Mouse (Mus musculus): ENCODE results near the gene Hes6. TPM values are rescaled to one million over a fixed set of nuclear protein-coding genes. Genes with fewer than 3 reads are reported as not detected.
A peak's percentile ranks its signal among the peaks of the same experiment; 100 is the strongest.

Hes6 gene
- polyA plus RNA-seq (2012; rRNA removed) = 144 and 245 TPM in 2 replicates

GRCm38 (mm10) chr1:91413898-91414594 lies at the start of gene Hes6:
Hes6 (minus strand) TSS chr1:91414038.
- peak; percentile 98 for DNase-seq (ENCODE audit: low read depth)
- TF ChIP-seq POLR2A (IDR thresholded peaks at IDR 0.05; ENCODE audit: borderline replicate concordance, extremely low read depth, insufficient read depth, insufficient read length, poor library complexity, severe bottlenecking) (0 out of 2 replicates have a peak, but pooled peaks have one; percentile 16), CTCF (IDR thresholded peaks at IDR 0.05; ENCODE audit: borderline replicate concordance, extremely low read depth, insufficient read depth, insufficient read length) (no peak)

- DNase-seq (ENCODE audit: low read depth) = no peak
- TF ChIP-seq CTCF (IDR thresholded peaks at IDR 0.05; ENCODE audit: borderline replicate concordance, extremely low read depth, insufficient read depth, insufficient read length) = no peak
- no peak for TF ChIP-seq POLR2A (IDR thresholded peaks at IDR 0.05; ENCODE audit: borderline replicate concordance, extremely low read depth, insufficient read depth, insufficient read length, poor library complexity, severe bottlenecking)
Measured at GRCm38 (mm10) chr1:91463336-91463995, 49.6 kb upstream of the Hes6 start.

- no peak for TF ChIP-seq POLR2A (IDR thresholded peaks at IDR 0.05; ENCODE audit: borderline replicate concordance, extremely low read depth, insufficient read depth, insufficient read length, poor library complexity, severe bottlenecking)
- no peak for TF ChIP-seq CTCF (IDR thresholded peaks at IDR 0.05; ENCODE audit: borderline replicate concordance, extremely low read depth, insufficient read depth, insufficient read length)
Measured at GRCm38 (mm10) chr1:91460564-91460963, 46.7 kb upstream of the Hes6 start.

GRCm38 (mm10) chr1:91460069-91460468 lies 46.2 kb upstream of the Hes6 start:
- no peak for TF ChIP-seq CTCF (IDR thresholded peaks at IDR 0.05; ENCODE audit: borderline replicate concordance, extremely low read depth, insufficient read depth, insufficient read length)
- no peak for TF ChIP-seq POLR2A (IDR thresholded peaks at IDR 0.05; ENCODE audit: borderline replicate concordance, extremely low read depth, insufficient read depth, insufficient read length, poor library complexity, severe bottlenecking)

More at GRCm38 (mm10) chr1:91460564-91460963, 46.7 kb upstream of the Hes6 start:
- DNase-seq (ENCODE audit: low read depth) = no peak

GRCm38 (mm10) chr1:91459059-91459809 lies 45.4 kb upstream of the Hes6 start, which contains the start of gene Per2:
Per2 (minus strand) TSS chr1:91459324.
- DNase-seq (ENCODE audit: low read depth) = peak; percentile 100
- TF ChIP-seq POLR2A (IDR thresholded peaks at IDR 0.05; ENCODE audit: borderline replicate concordance, extremely low read depth, insufficient read depth, insufficient read length, poor library complexity, severe bottlenecking) (0 out of 2 replicates have a peak, but pooled peaks have one; percentile 45), CTCF (IDR thresholded peaks at IDR 0.05; ENCODE audit: borderline replicate concordance, extremely low read depth, insufficient read depth, insufficient read length) (peak; percentile 31; the same call in 1 of the 2 replicates)

More at GRCm38 (mm10) chr1:91460069-91460468, 46.2 kb upstream of the Hes6 start:
- no peak for DNase-seq (ENCODE audit: low read depth)

- DNase-seq (ENCODE audit: low read depth) = peak; percentile 91
- TF ChIP-seq CTCF (IDR thresholded peaks at IDR 0.05; ENCODE audit: borderline replicate concordance, extremely low read depth, insufficient read depth, insufficient read length) (no peak), POLR2A (IDR thresholded peaks at IDR 0.05; ENCODE audit: borderline replicate concordance, extremely low read depth, insufficient read depth, insufficient read length, poor library complexity, severe bottlenecking) (no peak)
Measured at GRCm38 (mm10) chr1:91458223-91458861, 44.5 kb upstream of the Hes6 start.

- DNase-seq (ENCODE audit: low read depth) = no peak
- TF ChIP-seq CTCF (IDR thresholded peaks at IDR 0.05; ENCODE audit: borderline replicate concordance, extremely low read depth, insufficient read depth, insufficient read length) (no peak), POLR2A (IDR thresholded peaks at IDR 0.05; ENCODE audit: borderline replicate concordance, extremely low read depth, insufficient read depth, insufficient read length, poor library complexity, severe bottlenecking) (no peak)
Measured at GRCm38 (mm10) chr1:91457698-91458097, 43.9 kb upstream of the Hes6 start.

GRCm38 (mm10) chr1:91457116-91457515 lies 43.3 kb upstream of the Hes6 start:
- TF ChIP-seq CTCF (IDR thresholded peaks at IDR 0.05; ENCODE audit: borderline replicate concordance, extremely low read depth, insufficient read depth, insufficient read length) (no peak), POLR2A (IDR thresholded peaks at IDR 0.05; ENCODE audit: borderline replicate concordance, extremely low read depth, insufficient read depth, insufficient read length, poor library complexity, severe bottlenecking) (no peak)
- no peak for DNase-seq (ENCODE audit: low read depth)

- peak; percentile 73 for DNase-seq (ENCODE audit: low read depth)
Measured at GRCm38 (mm10) chr1:91456301-91456801, 42.5 kb upstream of the Hes6 start.

GRCm38 (mm10) chr1:91455661-91456161 lies 41.9 kb upstream of the Hes6 start:
- TF ChIP-seq POLR2A (IDR thresholded peaks at IDR 0.05; ENCODE audit: borderline replicate concordance, extremely low read depth, insufficient read depth, insufficient read length, poor library complexity, severe bottlenecking) (no peak), CTCF (IDR thresholded peaks at IDR 0.05; ENCODE audit: borderline replicate concordance, extremely low read depth, insufficient read depth, insufficient read length) (no peak)
- DNase-seq (ENCODE audit: low read depth) = peak; percentile 57

More at GRCm38 (mm10) chr1:91456301-91456801, 42.5 kb upstream of the Hes6 start:
- no peak for TF ChIP-seq CTCF (IDR thresholded peaks at IDR 0.05; ENCODE audit: borderline replicate concordance, extremely low read depth, insufficient read depth, insufficient read length)
- TF ChIP-seq POLR2A (IDR thresholded peaks at IDR 0.05; ENCODE audit: borderline replicate concordance, extremely low read depth, insufficient read depth, insufficient read length, poor library complexity, severe bottlenecking) = no peak

All from brain, embryonic 14.5 days (tissue).